ENCODE assay signal across 11 mouse cellular contexts in the genomic region with DNA sequence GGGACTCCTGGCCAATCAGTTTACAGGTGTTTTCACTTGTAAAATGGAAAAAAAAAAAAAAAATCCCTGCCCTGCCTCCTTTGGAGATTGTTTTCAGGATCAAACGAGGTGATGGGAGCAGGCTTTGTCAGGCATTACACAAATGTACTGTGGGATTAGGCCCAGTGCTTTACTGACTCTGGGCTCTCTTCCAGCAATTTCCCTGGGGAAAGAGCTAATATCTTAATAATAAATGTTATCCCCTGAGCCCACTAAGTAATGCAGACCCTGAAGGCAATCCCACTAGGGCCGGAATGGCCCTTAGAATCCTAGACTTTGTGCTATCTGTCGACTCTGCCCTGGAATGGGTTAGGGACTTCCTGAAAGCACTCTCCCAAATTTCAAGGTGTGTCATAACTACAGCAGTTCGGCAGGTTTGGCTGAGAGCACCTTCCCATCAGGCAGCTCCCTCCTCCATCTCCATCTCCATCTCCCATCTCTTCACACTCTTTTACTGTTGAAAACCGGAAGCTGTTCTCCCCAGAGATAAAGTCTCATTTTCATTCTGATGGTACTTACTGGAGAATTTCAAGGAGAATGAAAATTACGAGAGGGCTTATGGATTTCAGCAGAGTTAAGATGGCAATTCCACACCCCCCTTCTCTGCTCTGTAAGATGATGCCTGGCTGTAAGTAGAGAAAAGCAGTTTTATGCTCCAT. TPM values are rescaled to one million over a fixed set of nuclear protein-coding genes. Genes with fewer than 3 reads are reported as not detected.
DNase-seq lines count a peak whose midpoint lies in the region; ATAC-seq lines count a peak whose summit lies in the region.
"Had no signal": no experiment of that assay in that cellular context is flagged by ENCODE, and none has a peak within 500 bp of the region (broad histone marks: within the 10 kb centered on the region; RNA-seq: fewer than 3 reads in every experiment).

No protein-coding gene starts in this region.

- no peak overlapping the region for H3K4me3 ChIP-seq in embryonic facial prominence, embryonic 11.5 days (ENCODE audit: low read depth, low read length)
- no peak overlapping the region for H3K4me3 ChIP-seq in hindbrain, embryonic 12.5 days
- H3K4me3 ChIP-seq in midbrain, embryonic 14.5 days (replicated peaks; ENCODE audit: low read depth, low read length): no peak overlapping the region
- H3K4me3 ChIP-seq: heart, embryonic 13.5 days had no signal

- H3K27ac ChIP-seq in embryonic facial prominence, embryonic 11.5 days (replicated peaks; ENCODE audit: low read depth, low read length): no peak overlapping the region; the same call in 1 of the 2 replicates
- H3K27ac ChIP-seq in hindbrain, embryonic 12.5 days: peak overlapping the region; percentile 85
- peak overlapping the region; percentile 75 for H3K27ac ChIP-seq in midbrain, embryonic 14.5 days (replicated peaks; ENCODE audit: low read depth, low read length)
- H3K27ac ChIP-seq: heart, embryonic 13.5 days had no signal

- DNase-seq in MN1 (ENCODE audit: low spot score): peak; percentile 40
- peak; percentile 2 for DNase-seq in embryonic facial prominence, embryonic 11.5 days (ENCODE audit: low spot score)
- peak; percentile 71 for DNase-seq in midbrain, embryonic 14.5 days
- DNase-seq in thymus, adult 18-20 months: no peak
- no peak for DNase-seq in right cerebral cortex, postnatal 25 days
- no peak for DNase-seq in T-cell, adult 2 months (ENCODE audit: low spot score)
- DNase-seq: adrenal gland, adult 2 months; lung, postnatal 14 days; thymus, postnatal 36 days had no signal

- no peak overlapping the region for H3K9ac ChIP-seq in embryonic facial prominence, embryonic 11.5 days (replicated peaks; ENCODE audit: low read length)
- no peak overlapping the region for H3K9ac ChIP-seq in hindbrain, embryonic 12.5 days
- no peak overlapping the region; the same call in 1 of the 2 replicates for H3K9ac ChIP-seq in midbrain, embryonic 14.5 days (replicated peaks; ENCODE audit: low read length)
- H3K9ac ChIP-seq: heart, embryonic 13.5 days had no signal

- no peak overlapping the region for H3K4me2 ChIP-seq in embryonic facial prominence, embryonic 11.5 days (ENCODE audit: low read depth, low read length)
- peak overlapping the region; percentile 29; the same call in 1 of the 2 replicates for H3K4me2 ChIP-seq in hindbrain, embryonic 12.5 days (replicated peaks)
- peak overlapping the region; percentile 18 for H3K4me2 ChIP-seq in midbrain, embryonic 14.5 days (ENCODE audit: low read length)
- H3K4me2 ChIP-seq: heart, embryonic 13.5 days had no signal

- H3K9me3 ChIP-seq in embryonic facial prominence, embryonic 11.5 days (replicated peaks; ENCODE audit: control insufficient read depth, low read length): no peaks in the 10 kb centered on the region
- H3K9me3 ChIP-seq in hindbrain, embryonic 12.5 days (replicated peaks): no peaks in the 10 kb centered on the region
- no peaks in the 10 kb centered on the region for H3K9me3 ChIP-seq in midbrain, embryonic 14.5 days (ENCODE audit: control insufficient read depth, low read length)
- H3K9me3 ChIP-seq: heart, embryonic 13.5 days had no signal

- H3K36me3 ChIP-seq in embryonic facial prominence, embryonic 11.5 days (replicated peaks; ENCODE audit: control insufficient read depth, insufficient read depth, low read depth, low read length): no peaks in the 10 kb centered on the region
- H3K36me3 ChIP-seq in hindbrain, embryonic 12.5 days: no peaks in the 10 kb centered on the region
- no peaks in the 10 kb centered on the region for H3K36me3 ChIP-seq in midbrain, embryonic 14.5 days (ENCODE audit: control insufficient read depth, insufficient read depth, low read length)
- H3K36me3 ChIP-seq: heart, embryonic 13.5 days had no signal

- 18% methylated on average over 6 of the region's 6 CpGs for WGBS in embryonic facial prominence, embryonic 11.5 days
- 18% methylated on average over 6 of the region's 6 CpGs for WGBS in hindbrain, embryonic 12.5 days
- WGBS in midbrain, embryonic 14.5 days: 5% methylated on average over 6 of the region's 6 CpGs

- no peak for ATAC-seq in embryonic facial prominence, embryonic 11.5 days (replicated peaks; ENCODE audit: insufficient number of reproducible peaks, low FRiP score, low TSS enrichment, low read depth)
- ATAC-seq in hindbrain, embryonic 12.5 days (ENCODE audit: low FRiP score): no peak
- ATAC-seq in midbrain, embryonic 14.5 days (ENCODE audit: low FRiP score, low TSS enrichment): no peak

- no peaks in the 10 kb centered on the region for H3K27me3 ChIP-seq in embryonic facial prominence, embryonic 11.5 days (ENCODE audit: control insufficient read depth, insufficient read depth, low read length)
- H3K27me3 ChIP-seq in hindbrain, embryonic 12.5 days: no peaks in the 10 kb centered on the region
- H3K27me3 ChIP-seq in midbrain, embryonic 14.5 days (ENCODE audit: control insufficient read depth, insufficient read depth, low read length): no peaks in the 10 kb centered on the region
- H3K27me3 ChIP-seq: heart, embryonic 13.5 days had no signal

- no peaks in the 10 kb centered on the region for H3K4me1 ChIP-seq in embryonic facial prominence, embryonic 11.5 days (ENCODE audit: control insufficient read depth, insufficient read depth, low read length)
- H3K4me1 ChIP-seq in hindbrain, embryonic 12.5 days: peaks cover 36% of the 10 kb centered on the region
- peaks cover 26% of the 10 kb centered on the region for H3K4me1 ChIP-seq in midbrain, embryonic 14.5 days (ENCODE audit: control insufficient read depth, insufficient read depth, low read length)

RNA-seq across cellular contexts. Expression of a gene that starts 2.2 kb away (rescaled TPM):
- polyA plus RNA-seq in embryonic facial prominence, embryonic 11.5 days (2014; fragmentation: Nextera tagmentation; extraction: Ambion mirVana): 5.1 and 5.3 TPM in 2 replicates
- polyA plus RNA-seq in hindbrain, embryonic 12.5 days (2016; fragmentation: Nextera tagmentation; extraction: Ambion mirVana): 14.5 and 15.3 TPM in 2 replicates
- polyA plus RNA-seq in midbrain, embryonic 14.5 days (2014; fragmentation: Nextera tagmentation; extraction: Ambion mirVana): 5.6 and 7.3 TPM in 2 replicates

RNA-seq across cellular contexts. Expression of a gene that starts 20.4 kb away (rescaled TPM):
- 7.9 and 8.7 TPM in 2 replicates for polyA plus RNA-seq in embryonic facial prominence, embryonic 11.5 days (2014; fragmentation: Nextera tagmentation; extraction: Ambion mirVana)
- polyA plus RNA-seq in hindbrain, embryonic 12.5 days (2016; fragmentation: Nextera tagmentation; extraction: Ambion mirVana): 16.8 and 19.4 TPM in 2 replicates
- polyA plus RNA-seq in midbrain, embryonic 14.5 days (2014; fragmentation: Nextera tagmentation; extraction: Ambion mirVana): 30.6 and 32.7 TPM in 2 replicates

RNA-seq across cellular contexts. Expression of a gene that starts 45.8 kb away (rescaled TPM):
- 14.0 and 14.5 TPM in 2 replicates for polyA plus RNA-seq in embryonic facial prominence, embryonic 11.5 days (2014; fragmentation: Nextera tagmentation; extraction: Ambion mirVana)
- 18.3 and 20.9 TPM in 2 replicates for polyA plus RNA-seq in hindbrain, embryonic 12.5 days (2016; fragmentation: Nextera tagmentation; extraction: Ambion mirVana)
- 12.5 TPM in 2 replicates for polyA plus RNA-seq in midbrain, embryonic 14.5 days (2014; fragmentation: Nextera tagmentation; extraction: Ambion mirVana)

RNA-seq across cellular contexts. Expression of a gene that starts 48.3 kb away (rescaled TPM):
- 47.6 and 48.1 TPM in 2 replicates for polyA plus RNA-seq in embryonic facial prominence, embryonic 11.5 days (2014; fragmentation: Nextera tagmentation; extraction: Ambion mirVana)
- 22.4 and 23.2 TPM in 2 replicates for polyA plus RNA-seq in hindbrain, embryonic 12.5 days (2016; fragmentation: Nextera tagmentation; extraction: Ambion mirVana)
- 4.7 and 8.5 TPM in 2 replicates for polyA plus RNA-seq in midbrain, embryonic 14.5 days (2014; fragmentation: Nextera tagmentation; extraction: Ambion mirVana)

Comparison
In these comparisons a context has a peak if more than half of its experiments do, and no peak if none do; other contexts are left out.
1. DNase-seq: peak in MN1 (single experiment), embryonic facial prominence, embryonic 11.5 days (single experiment) and midbrain, embryonic 14.5 days (single experiment); none in thymus, adult 18-20 months (0 of 2), right cerebral cortex, postnatal 25 days (single experiment) and T-cell, adult 2 months (single experiment).